Mouse (Mus musculus) testis, adult 2 months (tissue): Measurements from ENCODE around the gene Rsad2.

ENCODE experiments used
- CTCF ChIP-seq: fragments of 200-500 bp; IDR thresholded peaks from 2 replicates; pipeline ENCODE4 v1.5.1; 2012; ENCODE audit warnings: low read depth, mild to moderate bottlenecking, inconsistent platforms, low read length, moderate library complexity; ENCODE audit not compliant: control insufficient read depth, insufficient read depth, insufficient replicate concordance
- POLR2A ChIP-seq: fragments of 200-500 bp; IDR thresholded peaks from 2 replicates; pipeline ENCODE4 v1.6.1; 2012; ENCODE audit warnings: low read depth, mild to moderate bottlenecking, inconsistent platforms, low read length, moderate library complexity; ENCODE audit not compliant: control insufficient read depth

- TF ChIP-seq CTCF (no peak), POLR2A (no peak)
Measured at GRCm38 (mm10) chr12:26489942-26490341, 33.7 kb upstream of the Rsad2 start.
